Mouse (Mus musculus) c-Kit-positive CD71-negative TER-119-negative erythroid progenitor cells, embryonic 14.5 days (primary cell): ENCODE measurements at regions not wholly inside any gene's neighbourhood (a gene's known extent, or its start where the extent isn't known, plus 50 kb on each side); places are given as distances from the start of the nearest gene placed in this dataset.
"Not testable (repeated sequence)": the region's sequence is repeated elsewhere in the genome, so short reads cannot be mapped to it uniquely, and the experiment has no call there.

Experiments
- DNase-seq: peaks from one replicate; pipeline ENCODE4 v3.0.0-alpha.2; 2013; ENCODE audit warnings: low read depth

GRCm38 (mm10) chr16:55582029-55582428 lies 256.7 kb downstream of the Nfkbiz start:
- no peak for DNase-seq

- DNase-seq = no peak
These were observed 257.9 kb downstream of the Nfkbiz start for GRCm38 (mm10) chr16:55580827-55581226.

GRCm38 (mm10) chr16:55578686-55579085 lies 260.0 kb downstream of the Nfkbiz start:
- DNase-seq = no peak

GRCm38 (mm10) chr16:55575609-55576283 lies 263.0 kb downstream of the Nfkbiz start:
- not testable (repeated sequence) for DNase-seq

- DNase-seq = no peak
These were observed 267.6 kb downstream of the Nfkbiz start for GRCm38 (mm10) chr16:55571106-55571505.

GRCm38 (mm10) chr16:55570097-55570496 lies 268.6 kb downstream of the Nfkbiz start:
- DNase-seq = no peak

GRCm38 (mm10) chr16:55555821-55556535 lies 258.2 kb upstream of the Zpld1 start:
- no peak for DNase-seq

GRCm38 (mm10) chr16:55555224-55555623 lies 257.4 kb upstream of the Zpld1 start:
- peak; percentile 75 for DNase-seq

GRCm38 (mm10) chr16:55553896-55554295 lies 256.1 kb upstream of the Zpld1 start:
- no peak for DNase-seq

GRCm38 (mm10) chr16:55551348-55551747 lies 253.6 kb upstream of the Zpld1 start:
- no peak for DNase-seq

- peak; percentile 70 for DNase-seq
These were observed 253.0 kb upstream of the Zpld1 start for GRCm38 (mm10) chr16:55550649-55551312.

GRCm38 (mm10) chr16:55547095-55547494 lies 249.3 kb upstream of the Zpld1 start:
- DNase-seq = no peak

- DNase-seq = no peak
These were observed 242.7 kb upstream of the Zpld1 start for GRCm38 (mm10) chr16:55540336-55541015.

- no peak for DNase-seq
These were observed 241.4 kb upstream of the Zpld1 start for GRCm38 (mm10) chr16:55539179-55539578.

- no peak for DNase-seq
These were observed 239.8 kb upstream of the Zpld1 start for GRCm38 (mm10) chr16:55537548-55537947.

- no peak for DNase-seq
These were observed 234.9 kb upstream of the Zpld1 start for GRCm38 (mm10) chr16:55532686-55533085.

- no peak for DNase-seq
These were observed 233.1 kb upstream of the Zpld1 start for GRCm38 (mm10) chr16:55530844-55531243.

GRCm38 (mm10) chr16:55527680-55528079 lies 229.9 kb upstream of the Zpld1 start:
- no peak for DNase-seq

GRCm38 (mm10) chr16:55526230-55526842 lies 228.6 kb upstream of the Zpld1 start:
- DNase-seq = no peak

- DNase-seq = no peak
These were observed 225.5 kb upstream of the Zpld1 start for GRCm38 (mm10) chr16:55523264-55523663.

- no peak for DNase-seq
These were observed 224.5 kb upstream of the Zpld1 start for GRCm38 (mm10) chr16:55522283-55522682.

GRCm38 (mm10) chr16:55521421-55521971 lies 223.7 kb upstream of the Zpld1 start:
- DNase-seq = no peak
